Mouse (Mus musculus) adrenal gland, adult 18-20 months (tissue): ENCODE results near the gene Methig1. TPM values are rescaled to one million over a fixed set of nuclear protein-coding genes. Genes with fewer than 3 reads are reported as not detected.
"Not testable (repeated sequence)": the region's sequence is repeated elsewhere in the genome, so short reads cannot be mapped to it uniquely, and the experiment has no call there.

Experiments
- DNase-seq, 2 experiments: peaks; one replicate each; pipeline ENCODE4 v3.0.0; 2021 to 2022; ENCODE audit warnings: low spot score in 2 of 2
- total RNA-seq, 2 experiments: library from RNA; stranded (reverse); gene quantifications; 1 replicate in 1 of 2; 2 replicates in 1 of 2; pipeline ENCODE4 v1.2.3; 2021

Gene Methig1
- total RNA-seq, 2 experiments from 2014 or later: 0.20 TPM; not detected in 1

DNA sequence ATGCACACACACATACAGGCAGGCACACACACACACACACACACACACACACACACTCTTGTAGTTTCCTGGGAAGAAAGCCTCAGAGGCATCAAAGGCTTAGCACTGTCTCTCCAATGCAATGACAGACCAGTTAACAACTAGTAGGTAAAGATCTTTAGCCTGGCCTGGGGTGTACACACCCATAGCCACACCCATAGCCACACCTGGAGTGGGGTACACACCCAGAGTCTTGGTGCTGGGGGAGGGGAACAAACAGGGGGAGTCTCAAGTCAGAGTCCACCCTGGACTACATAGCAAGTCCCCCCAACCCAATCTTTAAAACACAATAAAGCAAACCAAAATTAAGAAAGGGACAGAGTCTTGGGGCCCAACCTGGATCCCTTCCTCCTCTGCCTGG, 15.6 kb upstream of the Methig1 start:
- DNase-seq: not testable (repeated sequence)

DNA sequence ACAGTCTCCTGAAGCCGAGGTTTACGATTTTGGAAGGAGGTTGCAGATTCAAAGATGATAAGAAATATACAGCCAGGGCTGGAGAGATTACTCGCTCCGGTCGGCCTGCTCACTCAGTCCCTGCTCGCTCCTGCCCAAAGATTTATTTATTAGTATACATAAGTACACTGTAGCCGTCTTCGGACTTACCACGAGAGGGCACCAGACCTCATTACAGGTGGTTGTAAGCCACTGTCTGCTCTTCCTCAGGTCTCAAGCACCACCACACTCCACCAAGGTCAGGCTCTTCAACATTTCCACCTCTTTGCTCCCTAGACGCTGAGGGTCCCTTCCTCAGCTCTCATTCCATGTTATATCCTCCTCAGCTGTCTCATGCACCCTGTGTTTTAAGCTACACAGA, 15.1 kb upstream of the Methig1 start:
- DNase-seq: peak; percentile 49 to 52

DNA sequence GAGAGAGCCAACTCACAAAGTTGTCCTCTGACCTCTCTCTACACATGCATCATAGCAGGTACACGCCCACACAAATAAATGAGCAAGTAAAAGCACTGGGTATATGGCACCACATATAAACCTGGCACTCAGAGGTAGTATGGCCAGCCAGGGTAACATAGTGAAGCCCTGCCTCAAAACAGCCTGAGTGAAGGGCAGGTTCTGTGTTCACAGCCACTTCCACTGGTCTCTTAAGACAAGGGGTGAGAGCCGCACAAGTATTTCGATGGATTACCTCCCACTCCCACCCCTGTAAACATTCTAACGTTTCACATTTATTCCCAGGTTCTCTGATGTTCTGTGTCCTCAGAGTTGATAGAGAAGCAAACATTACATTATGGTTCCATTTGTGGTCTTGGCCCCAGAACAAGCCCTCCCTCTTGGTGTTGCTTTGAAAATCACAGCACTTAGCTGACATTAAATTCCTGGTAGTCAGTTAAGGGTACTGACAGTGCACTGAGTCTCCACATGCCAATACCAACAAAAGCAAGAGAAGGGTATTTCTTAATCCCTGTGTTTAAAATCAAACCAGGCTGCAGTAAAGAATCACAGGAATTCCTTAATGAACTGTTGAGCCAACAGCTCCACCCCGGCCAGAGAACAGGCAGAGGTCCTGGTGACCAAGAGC, 11.5 kb upstream of the Methig1 start:
- not testable (repeated sequence) for DNase-seq

DNA sequence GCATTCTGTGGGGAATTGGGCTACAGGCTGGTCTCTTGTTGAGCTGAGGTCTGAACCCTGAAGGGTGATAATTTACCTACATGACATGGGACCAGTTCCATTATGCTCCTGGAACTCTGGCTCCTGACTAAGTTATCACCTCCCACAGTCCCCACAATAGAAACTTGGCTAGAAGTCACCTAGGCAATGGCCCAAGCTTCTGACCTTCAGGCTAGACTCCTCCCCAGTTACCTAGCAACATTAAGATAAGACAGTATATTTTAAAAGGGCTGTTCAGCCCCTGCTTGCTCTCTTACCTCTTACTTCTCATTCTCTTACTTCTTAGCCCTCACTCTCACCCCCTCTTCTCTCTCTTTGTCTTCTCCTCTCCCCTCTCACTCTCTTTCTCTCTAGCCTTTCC, 7.5 kb upstream of the Methig1 start:
- no peak for DNase-seq

DNA sequence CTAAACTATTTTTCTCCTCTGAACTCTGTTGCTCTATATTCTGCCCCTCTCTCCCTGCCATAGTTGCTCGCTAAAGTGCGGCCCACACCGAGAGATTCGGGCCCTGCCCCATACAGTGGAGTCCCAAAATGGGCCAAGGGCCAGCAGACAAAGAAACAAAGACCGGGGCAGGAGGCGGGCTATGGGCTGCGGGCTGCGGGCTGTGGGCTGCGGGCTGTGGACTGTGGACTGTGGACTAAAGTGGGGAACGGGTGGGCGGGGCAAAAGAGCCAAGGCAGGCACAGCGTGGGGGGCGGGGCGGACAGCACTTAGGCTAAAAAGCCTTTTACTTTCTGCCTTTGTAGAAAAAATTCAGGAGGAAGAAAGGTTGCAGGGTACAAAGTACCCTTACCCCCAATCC, 6.2 kb upstream of the Methig1 start:
- no peak for DNase-seq

DNA sequence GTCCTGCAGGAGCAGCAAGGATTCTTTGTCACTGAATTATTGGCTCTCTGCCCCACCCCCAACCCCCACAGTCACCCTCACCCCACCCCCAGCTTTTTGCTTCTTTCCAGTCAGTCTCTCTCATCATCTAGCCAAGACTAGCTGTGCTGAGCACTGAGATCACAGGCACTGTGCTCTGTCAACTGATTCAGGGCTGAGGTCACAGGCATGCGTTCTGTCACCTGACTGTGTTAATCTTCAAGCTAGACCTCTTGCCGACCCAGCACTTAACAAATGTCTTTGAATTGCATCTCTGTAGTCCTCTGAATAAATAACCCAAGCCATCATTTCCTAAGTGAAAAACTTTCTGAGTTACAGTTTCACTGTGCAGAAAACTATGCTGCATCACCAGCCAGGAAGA, 3.5 kb upstream of the Methig1 start:
- DNase-seq: no peak

DNA sequence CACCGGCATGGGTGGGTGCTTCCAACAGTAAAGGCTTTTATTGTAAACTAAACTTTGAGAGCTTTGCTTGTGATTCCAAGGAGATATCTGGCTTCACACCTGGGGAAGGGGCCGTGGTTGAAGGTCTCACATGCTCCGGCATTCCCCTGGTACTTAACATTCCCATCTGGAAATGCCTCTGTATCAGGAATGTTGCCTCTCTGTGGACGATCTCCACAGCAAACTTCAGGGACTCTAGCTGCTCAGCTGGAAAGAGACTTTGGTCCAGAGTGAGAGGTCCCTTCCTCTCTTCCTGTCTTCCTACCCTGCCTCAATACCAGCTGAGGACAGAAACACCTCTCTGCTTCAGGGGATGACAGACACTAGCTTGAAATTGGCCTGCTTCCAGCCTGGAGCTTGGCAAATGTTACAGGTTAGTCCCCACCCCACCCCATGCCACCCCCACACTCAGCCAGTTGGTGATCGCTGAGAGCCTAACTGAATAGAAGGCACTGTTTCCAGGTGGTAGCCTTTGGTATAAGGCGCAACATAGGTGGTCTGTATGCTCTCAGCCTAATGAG, 1.4 kb upstream of the Methig1 start:
- no peak for DNase-seq

DNA sequence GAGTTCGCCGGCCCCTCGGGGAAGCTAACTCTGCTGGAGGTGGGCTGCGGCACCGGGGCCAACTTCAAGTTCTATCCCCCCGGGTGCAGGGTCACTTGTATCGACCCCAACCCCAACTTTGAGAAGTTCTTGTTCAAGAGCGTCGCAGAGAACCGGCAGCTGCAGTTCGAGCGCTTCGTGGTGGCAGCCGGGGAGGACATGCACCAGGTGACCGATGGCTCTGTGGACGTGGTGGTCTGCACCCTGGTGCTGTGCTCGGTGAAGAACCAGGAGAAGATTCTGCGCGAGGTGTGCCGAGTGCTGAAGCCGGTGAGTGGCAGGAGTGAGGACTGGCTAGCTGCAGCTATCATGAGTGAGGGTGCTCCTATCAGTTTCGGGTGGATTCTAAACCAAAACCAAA, 450 bp downstream of the Methig1 start:
- not testable (repeated sequence) for DNase-seq

DNA sequence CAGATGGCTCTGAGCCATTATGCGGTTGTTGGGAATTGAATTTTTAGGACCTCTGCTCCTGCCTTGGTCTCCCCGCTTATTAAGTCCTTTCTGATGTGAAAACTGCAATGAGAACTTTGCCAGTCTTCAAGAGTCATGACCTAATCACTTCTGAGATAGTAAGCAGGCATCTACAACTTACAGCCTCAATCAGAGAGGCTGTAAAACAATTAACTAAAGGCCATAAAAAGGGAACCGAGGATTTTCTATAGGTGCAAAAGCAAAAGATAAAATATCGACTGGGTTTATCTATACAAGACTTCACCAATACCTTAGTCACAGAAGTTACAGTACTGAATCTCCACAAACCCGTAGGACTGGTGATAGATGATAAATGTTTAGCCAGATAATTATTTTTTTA, 2.9 kb downstream of the Methig1 start:
- DNase-seq: no peak

DNA sequence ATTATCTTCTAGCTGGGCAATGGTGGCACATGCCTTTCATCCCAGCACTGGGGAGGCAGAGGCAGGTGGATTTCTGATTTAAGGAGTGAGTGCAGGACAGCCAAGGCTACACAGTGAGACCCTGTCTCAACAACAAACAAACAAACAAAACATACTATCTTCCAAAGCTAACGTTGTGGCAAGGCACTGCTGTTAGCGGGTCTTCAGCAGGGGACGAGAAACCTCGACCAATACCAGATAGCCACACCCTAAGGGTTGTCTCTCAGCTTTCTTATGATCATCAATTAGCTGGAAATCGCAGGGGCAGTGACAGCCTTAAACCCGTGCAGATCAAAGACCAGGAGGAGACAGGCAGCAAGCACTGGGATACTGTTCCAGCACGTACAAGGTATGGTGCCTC, 11.3 kb downstream of the Methig1 start, which contains the start of gene Higd1c:
Gene Higd1c (plus strand): TSS at position 301 of the 400 bp plus-strand sequence.
- DNase-seq: no peak

DNA sequence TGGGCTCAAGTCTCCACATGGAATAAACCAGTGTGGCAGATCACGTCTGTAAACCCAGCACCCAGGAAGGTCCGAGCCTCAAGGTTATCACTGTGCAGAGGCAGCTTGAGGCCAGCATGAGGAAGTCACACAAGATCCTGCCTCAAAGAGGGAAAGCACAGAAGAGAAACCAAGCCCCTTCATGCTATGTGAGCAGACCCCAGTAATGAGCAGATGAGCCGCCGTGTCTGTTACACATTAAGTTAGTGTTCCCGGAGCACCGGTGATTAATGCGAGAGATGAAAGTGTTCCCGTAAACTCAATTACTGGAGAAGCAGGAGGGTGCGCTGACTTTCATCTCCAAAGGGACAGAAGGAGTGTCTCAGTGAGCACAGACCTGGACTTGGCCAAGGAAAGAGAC, 13.0 kb downstream of the Methig1 start:
- not testable (repeated sequence) for DNase-seq

DNA sequence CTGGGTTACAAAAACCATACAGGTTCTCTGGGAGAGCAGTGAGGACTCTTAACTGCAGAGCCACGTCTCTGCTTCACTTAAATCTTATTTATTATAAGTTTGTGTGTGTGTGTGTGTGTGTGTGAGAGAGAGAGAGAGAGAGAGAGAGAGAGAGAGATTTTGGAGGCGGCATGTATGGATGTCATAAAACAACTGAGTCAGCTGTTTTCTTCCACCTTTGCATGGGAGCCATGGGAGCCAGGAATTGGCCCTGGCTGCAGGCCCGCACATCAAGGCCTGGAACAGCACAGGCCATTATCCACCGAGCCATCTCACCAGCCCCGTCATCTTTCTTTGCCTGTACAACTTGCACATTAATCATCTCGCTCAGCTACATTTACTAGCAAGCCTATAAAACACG, 14.2 kb downstream of the Methig1 start:
- no peak for DNase-seq

DNA sequence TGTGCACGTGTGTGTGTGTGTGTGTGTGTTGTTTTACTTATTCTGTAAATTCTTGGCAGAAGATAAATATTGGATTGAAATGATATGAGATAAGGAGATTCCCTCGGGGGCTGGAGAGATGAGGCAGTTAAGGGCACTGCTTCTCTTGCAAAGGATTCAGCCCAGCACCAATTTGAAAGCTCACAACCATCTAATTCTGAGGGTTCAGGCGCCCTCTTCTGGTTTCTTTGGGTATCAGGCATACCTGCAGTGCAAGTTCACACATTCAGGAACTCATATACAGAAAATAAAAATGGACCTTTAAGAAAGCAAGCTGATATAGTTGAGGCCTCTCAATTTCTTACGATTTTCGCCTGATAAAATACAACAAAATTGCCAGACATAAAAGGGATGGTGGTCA, 22.1 kb downstream of the Methig1 start:
- DNase-seq: peak; percentile 44 to 52

DNA sequence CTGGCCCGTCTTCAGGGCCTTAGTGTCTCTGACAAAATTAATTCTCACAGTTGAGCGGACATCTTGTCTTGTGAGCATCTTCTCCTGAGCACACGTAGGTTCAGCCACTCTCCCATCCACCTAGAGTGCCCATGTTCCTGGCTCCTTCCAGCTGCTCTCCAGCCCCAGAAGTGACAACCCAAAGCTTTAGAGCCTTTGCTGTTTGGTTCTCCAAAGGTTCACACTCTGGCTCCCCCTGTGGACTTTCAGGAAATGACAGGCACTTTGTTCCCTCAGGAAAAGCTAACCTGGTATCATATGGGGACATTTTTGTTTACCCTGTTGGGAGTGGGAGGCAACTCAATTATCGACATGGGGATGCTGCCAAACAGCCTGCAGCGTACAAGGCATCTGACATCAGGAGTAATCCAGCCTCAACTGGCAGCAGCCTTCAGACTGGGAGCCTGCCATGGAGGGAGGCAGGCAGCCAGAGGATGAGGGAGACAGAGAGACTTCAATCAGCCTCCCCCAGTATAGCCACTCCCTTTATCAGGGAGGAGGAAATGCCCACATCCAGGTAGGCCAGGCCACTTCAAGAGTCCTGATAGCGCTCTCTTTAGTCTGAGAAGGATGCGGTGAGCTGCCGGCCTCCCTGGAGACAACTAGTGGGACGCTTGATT, 25.0 kb downstream of the Methig1 start:
- DNase-seq: not testable (repeated sequence)

DNA sequence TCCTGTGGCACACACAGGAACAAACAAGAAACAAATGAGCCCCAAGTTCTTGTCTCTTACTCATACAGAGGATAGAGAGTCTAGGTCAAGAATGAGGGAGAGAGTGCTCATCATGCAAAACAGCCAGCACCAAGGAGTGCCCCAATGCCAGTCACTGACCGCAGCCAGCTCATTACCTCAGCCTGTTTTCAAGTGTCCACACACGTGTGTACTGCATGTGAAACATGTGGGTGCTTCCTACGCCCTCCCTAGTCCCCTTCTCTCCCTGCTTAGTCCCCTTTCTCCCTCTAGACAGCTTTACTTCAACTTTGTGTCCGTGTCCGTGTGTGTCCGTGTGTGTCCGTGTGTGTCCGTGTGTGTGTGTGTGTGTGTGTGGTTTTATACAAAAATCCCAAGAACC, 26.7 kb downstream of the Methig1 start:
- DNase-seq: no peak

DNA sequence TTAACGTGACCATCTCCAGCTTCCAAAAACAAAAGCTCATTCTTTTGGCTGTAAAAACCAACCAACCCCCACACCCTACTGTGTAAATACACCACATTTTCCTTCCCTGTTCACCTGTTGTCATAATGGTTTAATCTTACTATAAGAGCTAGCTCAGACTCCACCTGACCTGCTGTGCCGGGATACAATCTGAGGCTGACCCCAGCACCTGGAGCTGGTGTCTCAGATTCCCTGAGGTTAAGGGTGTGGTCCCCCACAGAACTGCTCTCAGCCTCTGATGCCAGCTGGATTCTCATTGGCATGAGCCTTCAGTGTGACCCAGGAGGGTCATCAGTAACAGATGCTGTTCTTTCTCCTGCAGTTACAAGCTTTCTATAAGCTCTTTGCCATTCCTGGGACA, 27.2 kb downstream of the Methig1 start:
- no peak for DNase-seq

DNA sequence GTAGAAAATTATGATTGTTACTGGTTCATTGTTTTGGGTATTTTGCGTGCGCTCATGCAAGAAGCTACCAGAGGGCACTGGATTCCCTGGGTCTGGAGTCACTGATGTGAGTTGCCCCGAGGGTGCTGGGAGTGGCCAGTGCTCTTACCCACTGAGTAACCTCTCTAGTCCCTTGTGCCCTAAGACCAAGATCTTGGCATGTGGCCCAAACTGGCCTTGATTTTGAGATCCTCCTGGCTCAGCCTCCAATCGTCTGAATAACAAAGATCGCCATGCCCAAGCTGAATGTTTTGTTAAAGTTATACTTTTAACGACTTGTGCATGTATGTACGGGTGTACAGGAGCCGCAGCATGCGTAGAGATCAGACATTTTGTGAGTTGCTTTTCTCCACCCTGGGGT, 32.8 kb downstream of the Methig1 start:
- DNase-seq: no peak

DNA sequence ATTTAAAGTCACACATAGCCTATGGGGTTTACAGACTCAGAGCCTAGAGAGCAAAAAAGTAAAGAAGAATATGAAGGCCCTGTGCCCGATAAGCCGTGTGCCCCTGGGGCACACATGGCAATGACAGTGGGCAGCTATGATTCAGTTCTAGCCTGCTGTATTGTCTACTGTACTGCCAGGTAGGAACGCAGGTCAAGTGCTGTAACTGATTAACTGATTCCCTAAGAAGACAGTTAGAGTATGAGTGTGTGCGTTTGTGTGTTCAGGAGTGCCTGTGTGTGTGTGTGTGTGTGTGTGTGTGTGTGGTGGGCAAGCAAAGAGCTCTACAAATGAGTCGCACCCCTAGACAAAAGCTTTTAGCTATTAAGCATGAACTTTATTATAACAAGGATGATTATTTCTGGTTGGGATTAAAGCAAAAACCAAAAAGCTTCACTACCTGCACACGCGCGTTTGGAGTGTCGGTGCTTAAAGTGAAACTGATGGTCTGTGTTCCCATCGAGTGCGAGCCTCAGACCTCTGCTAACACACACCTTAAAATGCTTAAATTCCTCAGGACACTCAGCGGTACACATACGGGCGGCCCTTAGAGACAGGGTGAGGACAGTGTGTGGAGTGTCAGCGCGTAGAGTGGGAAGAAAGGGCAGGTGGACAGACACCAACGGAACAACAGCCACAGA, 34.7 kb downstream of the Methig1 start:
- no peak for DNase-seq

DNA sequence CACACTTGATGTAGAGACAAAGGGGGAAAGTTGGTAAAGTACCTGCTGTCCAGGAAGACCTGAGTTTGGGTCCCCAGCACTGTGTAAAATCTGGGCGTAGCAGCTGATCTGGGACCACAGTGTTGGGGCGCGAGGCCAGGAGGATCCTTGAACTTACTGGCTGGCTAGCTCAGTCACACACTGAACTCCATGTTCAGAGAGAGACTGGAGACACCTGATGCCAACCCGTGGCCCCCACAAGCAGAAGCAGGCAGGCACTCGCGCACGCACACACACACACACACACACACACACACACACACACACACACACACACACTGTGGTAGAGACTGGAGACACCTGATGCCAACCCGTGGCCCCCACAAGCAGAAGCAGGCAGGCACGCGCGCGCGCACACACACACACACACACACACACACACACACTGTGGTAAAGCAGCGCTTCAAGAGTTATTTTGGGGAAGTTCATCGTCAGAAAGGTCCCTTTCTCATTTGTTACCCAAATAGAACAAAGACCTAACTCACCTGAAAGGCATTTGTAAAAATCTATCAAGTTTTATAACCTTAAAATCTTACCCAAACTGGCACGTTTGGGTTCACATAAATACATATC, 35.4 kb downstream of the Methig1 start:
- no peak for DNase-seq

DNA sequence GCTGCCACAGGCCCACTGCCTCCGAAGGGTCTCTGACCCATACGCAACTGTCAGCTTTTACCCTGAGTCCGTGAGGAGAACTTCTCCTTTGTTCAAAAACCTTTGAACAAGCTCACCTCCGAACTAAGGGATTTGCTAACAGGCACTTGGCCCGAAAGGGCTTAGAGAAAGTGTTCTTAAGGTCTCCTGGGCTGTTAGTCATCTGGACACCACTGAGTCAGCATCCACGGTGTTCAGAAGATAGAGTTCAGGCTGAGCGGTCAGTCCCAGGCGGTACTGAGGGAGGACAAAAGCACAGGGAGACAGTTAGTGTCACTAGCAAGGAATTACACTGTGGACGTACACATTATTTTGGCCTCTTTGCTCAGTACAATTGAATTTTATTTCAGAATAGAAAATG, 35.9 kb downstream of the Methig1 start:
- no peak for DNase-seq

DNA sequence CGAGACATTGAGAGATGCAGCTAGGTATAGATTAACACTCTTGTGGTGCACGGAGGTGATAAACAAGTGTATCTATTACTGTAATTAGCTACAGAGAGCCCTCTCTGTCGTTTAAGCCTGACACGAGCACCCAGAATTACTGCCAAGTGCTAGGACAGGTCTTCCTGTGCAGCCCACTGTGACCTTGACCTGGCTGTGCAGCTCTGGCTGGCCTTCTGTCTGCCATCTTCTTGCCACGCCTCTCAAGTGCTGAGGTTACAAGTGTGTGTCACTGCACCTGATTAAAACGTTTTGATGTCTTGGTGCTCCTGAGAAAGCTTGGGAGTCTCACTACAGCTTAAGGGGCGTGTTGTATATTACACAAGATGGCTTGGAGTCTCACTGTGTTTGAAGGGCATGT, 38.1 kb downstream of the Methig1 start:
- DNase-seq: no peak

DNA sequence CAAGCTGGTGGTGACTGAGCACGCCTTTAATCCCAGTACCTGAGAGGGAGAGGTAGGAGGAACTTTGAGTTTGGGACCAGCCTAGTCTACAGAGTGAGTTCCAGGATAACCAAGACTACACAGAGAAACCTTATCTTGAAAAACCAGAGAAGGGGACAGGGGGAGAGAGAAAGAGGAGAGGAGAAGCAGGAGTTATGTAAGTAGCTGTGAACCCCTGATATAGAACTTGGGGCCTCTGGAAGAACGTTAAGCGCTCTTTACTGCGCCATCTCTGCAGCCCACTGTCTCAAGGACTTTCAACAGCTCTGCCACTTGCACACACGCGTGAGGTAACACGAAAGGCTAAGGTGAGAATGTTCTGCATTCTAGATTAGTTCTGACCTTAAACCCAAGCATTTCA, 38.6 kb downstream of the Methig1 start:
- no peak for DNase-seq
